Mouse (Mus musculus) regulatory T cell (primary cell): Measurements from ENCODE around the gene Klf13.

Source experiments
- in situ Hi-C: fragments of 300-600 bp; cut with MboI, MseI; formaldehyde crosslinking; loops from one replicate; pipeline ENCODE4 v1.15.1; 2025; ENCODE audit warnings: high pct_unique_total_duplicates

Klf13 gene

DNA sequence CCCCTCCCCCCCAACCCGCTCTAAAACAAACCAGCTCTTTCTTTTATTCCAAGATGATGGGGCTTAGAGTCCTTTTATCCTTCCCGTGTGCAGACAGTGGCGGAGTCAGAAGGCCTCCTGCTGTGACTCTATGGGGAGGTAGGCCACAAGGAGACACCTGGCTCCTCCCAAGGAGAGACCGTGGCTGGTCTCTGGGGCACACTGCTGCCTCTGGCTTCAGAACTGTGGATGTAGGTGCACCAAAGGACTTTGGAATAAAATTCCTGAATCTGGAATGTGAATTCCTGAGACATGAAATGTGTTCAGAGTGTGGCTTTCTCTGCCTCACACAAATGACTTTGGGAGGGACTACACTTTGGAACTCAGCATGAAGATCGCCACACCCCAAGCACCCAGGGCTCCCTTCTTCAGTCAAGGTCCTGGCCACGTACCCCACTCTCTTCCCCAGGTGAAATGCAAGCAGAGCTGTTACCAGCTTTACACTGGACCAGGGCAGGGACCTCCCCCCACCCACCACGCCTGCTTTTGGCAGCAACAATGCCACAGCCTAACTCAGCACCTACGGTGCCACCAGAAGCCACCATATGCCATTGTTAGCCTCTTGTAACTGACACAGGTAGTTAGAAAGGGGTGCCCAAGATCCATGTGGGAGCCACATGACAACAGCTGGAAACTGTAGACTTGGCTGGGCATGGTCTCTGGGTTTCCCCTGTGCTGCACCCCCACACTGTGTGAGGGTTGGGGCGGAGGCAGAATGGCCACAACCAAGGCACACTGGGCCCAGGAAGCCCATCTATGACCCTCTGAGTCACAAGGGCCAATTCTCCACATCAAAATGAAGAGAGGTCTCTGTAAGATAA lies 49.4 kb downstream of the Klf13 start:
- in situ Hi-C loops, result no loop called here

DNA sequence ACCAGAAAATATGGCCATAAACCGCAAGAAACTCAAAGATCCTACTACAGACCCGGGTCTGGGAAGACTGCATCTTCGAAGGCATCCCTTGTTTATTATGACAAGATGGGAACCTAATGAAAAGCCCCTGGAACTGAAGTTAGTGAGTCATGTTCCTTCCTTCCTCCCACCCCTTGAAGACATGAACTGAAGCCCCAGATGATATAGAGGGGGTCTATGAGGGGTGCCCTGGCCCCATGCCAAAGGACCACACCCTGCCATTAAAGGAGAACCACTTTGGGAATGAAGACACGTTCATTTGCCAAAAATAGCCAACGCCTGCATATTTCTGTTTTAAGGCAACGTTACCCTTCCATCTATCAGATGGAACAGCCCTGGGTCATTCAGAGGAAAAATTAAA lies 50.0 kb downstream of the Klf13 start:
- in situ Hi-C loops, result no loop called here

DNA sequence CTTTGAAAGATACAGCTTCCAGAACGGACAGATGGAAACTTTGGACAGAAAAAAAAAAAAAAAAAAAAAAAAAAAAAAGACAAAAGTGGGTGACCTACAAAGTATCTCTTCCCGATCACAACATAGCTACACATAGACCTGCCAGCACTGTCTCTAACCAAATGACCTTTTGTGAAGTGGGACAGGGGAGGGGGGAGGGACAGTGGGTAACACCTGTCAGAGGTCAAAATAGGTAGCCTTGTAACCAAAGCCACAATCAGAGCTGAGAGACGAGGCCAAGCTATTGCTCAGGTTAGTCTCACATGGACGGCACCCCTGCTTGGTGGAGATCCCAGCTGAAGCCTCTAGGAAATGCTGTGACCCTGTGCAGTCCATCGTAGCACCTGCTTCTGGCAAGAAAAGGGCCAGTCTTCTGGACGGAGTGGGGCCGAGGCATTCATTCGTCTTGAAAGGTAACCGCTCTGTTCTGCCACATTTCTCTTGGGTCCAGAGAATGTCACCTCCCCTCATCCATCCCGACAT lies 51.1 kb downstream of the Klf13 start:
- in situ Hi-C loops, result no loop called here

GRCm38 (mm10) chr7:63887034-63887551 lies 51.6 kb downstream of the Klf13 start:
- in situ Hi-C loops, result no loop called here

DNA sequence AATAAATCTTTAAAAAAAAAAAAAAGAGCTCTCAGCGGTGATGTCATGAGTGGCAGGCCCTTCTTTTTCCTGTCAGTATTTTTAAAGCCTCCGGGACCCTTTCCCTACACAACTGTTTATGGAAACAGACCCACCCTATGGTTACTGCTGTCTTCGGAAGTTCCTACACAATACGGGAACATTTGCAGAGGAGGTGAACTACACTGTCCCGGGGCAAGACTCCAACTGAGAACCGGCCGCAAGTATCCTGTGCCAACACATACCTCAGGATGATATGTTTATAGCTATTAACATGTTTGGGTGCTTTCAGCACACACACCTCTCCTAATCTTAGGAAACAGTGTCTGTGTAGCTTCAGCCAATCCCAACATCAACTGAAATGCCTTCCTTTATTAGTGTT lies 53.7 kb downstream of the Klf13 start:
- in situ Hi-C loops, result no loop called here

GRCm38 (mm10) chr7:63882739-63883138 lies 56.0 kb downstream of the Klf13 start:
- in situ Hi-C loops, result no loop called here

- in situ Hi-C loops, result no loop called here
Measured at GRCm38 (mm10) chr7:63879583-63879982, 59.1 kb downstream of the Klf13 start.

- in situ Hi-C loops, result no loop called here
Measured at GRCm38 (mm10) chr7:63877610-63878009, 61.1 kb downstream of the Klf13 start.

GRCm38 (mm10) chr7:63876640-63877039 lies 62.1 kb downstream of the Klf13 start:
- in situ Hi-C loops, result no loop called here

GRCm38 (mm10) chr7:63875686-63876085 lies 63.0 kb downstream of the Klf13 start:
- in situ Hi-C loops, result no loop called here

DNA sequence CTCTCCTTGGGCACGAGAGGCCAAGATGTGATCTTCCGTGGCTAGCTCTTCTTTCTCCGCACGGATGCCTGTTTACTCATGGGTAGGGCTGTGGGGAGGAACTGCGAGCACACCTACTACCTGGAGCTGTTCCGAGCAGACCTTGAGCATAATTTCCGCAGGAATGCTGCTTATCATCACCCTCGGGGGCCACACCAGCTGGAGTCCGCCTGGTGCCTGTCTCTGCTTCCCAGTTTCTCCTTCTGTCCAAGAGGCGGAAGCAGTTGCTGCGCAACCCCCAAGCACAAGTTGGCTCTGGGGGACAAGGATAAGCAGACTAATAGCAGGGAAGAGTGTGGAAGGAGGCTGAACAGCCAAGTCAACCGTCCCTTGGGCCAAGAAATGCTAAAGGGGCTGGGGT lies 64.8 kb downstream of the Klf13 start:
- in situ Hi-C loops, result no loop called here

DNA sequence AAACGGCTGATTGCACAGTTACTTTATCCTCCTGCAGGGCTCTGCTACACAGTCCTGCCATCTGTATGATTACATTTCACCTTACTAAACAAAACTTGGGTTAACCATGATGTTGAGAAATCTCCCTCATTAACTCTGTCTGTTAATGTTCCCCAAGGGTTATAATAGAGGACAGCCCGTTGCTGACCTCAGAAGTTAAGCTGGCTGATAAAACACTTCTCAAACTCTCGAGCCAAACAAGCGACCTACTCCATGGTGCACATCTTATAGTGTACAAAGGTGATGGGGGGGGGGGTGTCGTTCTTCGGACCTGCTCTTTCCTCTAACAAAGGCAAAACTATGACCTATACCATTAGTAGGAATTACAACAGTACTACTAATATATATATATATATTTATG lies 67.0 kb downstream of the Klf13 start:
- in situ Hi-C loops, result no loop called here

DNA sequence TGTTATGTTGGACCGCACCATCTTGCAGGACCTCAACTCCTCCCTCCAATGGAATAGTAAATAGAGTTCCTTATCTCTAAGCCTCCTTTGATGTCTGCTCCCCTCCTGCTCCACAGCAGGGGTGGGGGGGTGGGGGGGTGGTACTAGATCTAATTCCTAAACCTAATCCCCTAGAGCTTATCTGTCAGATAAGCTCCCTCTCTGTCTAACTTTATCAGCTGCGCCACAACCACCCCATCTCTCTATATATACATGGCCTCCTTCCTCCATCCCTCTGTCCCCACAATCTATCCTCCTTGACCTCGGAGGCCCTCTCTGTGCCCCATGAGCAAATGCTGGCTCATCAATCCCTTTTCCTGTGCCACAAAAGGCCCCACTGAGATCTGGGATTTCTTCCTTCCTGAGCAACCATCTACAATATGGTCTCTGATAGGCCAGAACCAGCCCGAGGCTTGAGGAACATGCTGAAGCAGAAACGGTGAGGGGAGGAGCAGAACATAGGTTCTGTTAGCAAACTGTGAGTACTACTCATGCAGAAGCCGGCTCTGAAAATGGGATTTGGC lies 70.3 kb downstream of the Klf13 start:
- in situ Hi-C loops, result no loop called here

DNA sequence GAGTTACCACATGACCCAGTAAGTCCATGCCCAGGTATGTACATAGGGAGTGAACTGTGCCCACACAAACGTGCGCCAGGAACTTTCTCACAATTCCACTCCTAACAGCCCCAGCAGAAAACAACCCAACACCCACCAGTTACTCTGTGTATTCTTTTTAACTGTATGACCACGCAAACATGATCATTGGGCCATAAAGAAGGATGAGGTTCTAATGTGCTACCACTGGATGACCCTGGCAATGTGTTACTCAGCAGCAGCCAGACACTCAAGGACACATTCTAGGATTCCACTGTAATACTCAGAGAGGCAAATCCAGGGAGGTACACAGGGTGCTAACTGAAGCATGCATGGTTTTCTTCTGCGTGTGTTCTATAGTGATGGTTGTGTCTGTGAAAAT lies 72.8 kb downstream of the Klf13 start:
- in situ Hi-C loops, result no loop called here

GRCm38 (mm10) chr7:63863046-63863445 lies 75.7 kb downstream of the Klf13 start:
- in situ Hi-C loops, result no loop called here

- in situ Hi-C loops, result no loop called here
Measured at GRCm38 (mm10) chr7:63861123-63861522, 77.6 kb downstream of the Klf13 start.

GRCm38 (mm10) chr7:63858571-63859152 lies 80.1 kb downstream of the Klf13 start:
- in situ Hi-C loops, result loop anchor here (5.0 kb wide), 1 partner anchor 59 kb away; the partner anchor contains the start of gene E030018B13Rik

GRCm38 (mm10) chr7:63857771-63858417 lies 80.8 kb downstream of the Klf13 start:
- in situ Hi-C loops, result loop anchor here (5.0 kb wide), 1 partner anchor 59 kb away; the partner anchor contains the start of gene E030018B13Rik

DNA sequence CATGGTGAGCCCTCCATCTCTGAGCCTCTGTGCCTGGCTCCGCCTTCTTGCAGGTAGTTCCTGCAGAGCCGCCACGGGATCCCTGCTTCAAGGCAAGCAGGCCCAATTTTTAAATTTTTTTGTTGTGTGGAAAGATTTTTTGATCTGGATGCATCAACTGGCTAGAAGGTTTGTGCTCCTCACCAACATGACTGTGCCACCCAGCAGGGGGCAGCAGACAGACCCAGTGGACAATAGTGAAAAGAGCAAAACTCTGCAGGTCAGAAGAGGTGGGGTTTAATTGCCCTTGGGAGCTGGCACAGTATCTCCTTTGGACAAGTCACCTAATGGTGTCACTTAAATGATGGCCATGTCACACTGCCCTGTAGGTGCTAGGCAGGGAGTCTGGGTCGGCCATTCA lies 83.4 kb downstream of the Klf13 start:
- in situ Hi-C loops, result loop anchor here (5.0 kb wide), 1 partner anchor 62 kb away; the partner anchor contains the start of gene E030018B13Rik

- in situ Hi-C loops, result no loop called here
Measured at GRCm38 (mm10) chr7:63851841-63852533, 86.7 kb downstream of the Klf13 start.
